Mouse (Mus musculus) brain, embryonic 18.5 days (tissue): ENCODE measurements around the gene Sh2d5.

Experiments
- DNase-seq: peaks from one replicate; pipeline ENCODE4 v3.0.0-alpha.2; 2012; ENCODE audit warnings: low read depth, low spot score

Sh2d5 gene

GRCm38 (mm10) chr4:138250088-138250960, at the start of gene Sh2d5, which contains the start of gene Kif17:
Gene Sh2d5, plus strand, starts transcription at chr4:138250403.
Gene Kif17, plus strand, starts transcription at chr4:138250435.
- DNase-seq: peak; percentile 68

GRCm38 (mm10) chr4:138200769-138201168, 49.4 kb upstream of the Sh2d5 start:
- no peak for DNase-seq

GRCm38 (mm10) chr4:138201696-138202095, 48.5 kb upstream of the Sh2d5 start:
- no peak for DNase-seq

- DNase-seq: no peak
These were observed 40.1 kb upstream of the Sh2d5 start for GRCm38 (mm10) chr4:138210116-138210515.

- DNase-seq: no peak
These were observed 36.3 kb upstream of the Sh2d5 start for GRCm38 (mm10) chr4:138213861-138214260.

- no peak for DNase-seq
These were observed 34.5 kb upstream of the Sh2d5 start for GRCm38 (mm10) chr4:138215671-138216199.

GRCm38 (mm10) chr4:138216200-138216890, 33.9 kb upstream of the Sh2d5 start, which contains the start of gene Hp1bp3:
Gene Hp1bp3, plus strand, starts transcription at chr4:138216296.
- DNase-seq: peak; percentile 54

- DNase-seq: peak; percentile 96
These were observed 33.3 kb upstream of the Sh2d5 start for GRCm38 (mm10) chr4:138216891-138217392.

GRCm38 (mm10) chr4:138217441-138217840, 32.8 kb upstream of the Sh2d5 start:
- no peak for DNase-seq

GRCm38 (mm10) chr4:138217951-138218685, 32.1 kb upstream of the Sh2d5 start:
- DNase-seq: no peak

- DNase-seq: no peak
These were observed 30.9 kb upstream of the Sh2d5 start for GRCm38 (mm10) chr4:138219331-138219730.

- DNase-seq: no peak
These were observed 29.4 kb upstream of the Sh2d5 start for GRCm38 (mm10) chr4:138220761-138221160.

- DNase-seq: no peak
These were observed 28.8 kb upstream of the Sh2d5 start for GRCm38 (mm10) chr4:138221406-138221805.

GRCm38 (mm10) chr4:138222396-138222795, 27.8 kb upstream of the Sh2d5 start:
- DNase-seq: no peak

GRCm38 (mm10) chr4:138223623-138224022, 26.6 kb upstream of the Sh2d5 start:
- DNase-seq: no peak

- DNase-seq: no peak
These were observed 3.2 kb upstream of the Sh2d5 start for GRCm38 (mm10) chr4:138246756-138247665.

- DNase-seq: no peak
These were observed 1.6 kb downstream of the Sh2d5 start for GRCm38 (mm10) chr4:138251819-138252218.

- no peak for DNase-seq
These were observed 2.0 kb downstream of the Sh2d5 start for GRCm38 (mm10) chr4:138252231-138252630.

GRCm38 (mm10) chr4:138257116-138257687, 7.0 kb downstream of the Sh2d5 start:
- DNase-seq: no peak

- no peak for DNase-seq
These were observed 8.5 kb downstream of the Sh2d5 start for GRCm38 (mm10) chr4:138258663-138259062.
